Mouse (Mus musculus) CD4-positive, CD25-positive, alpha-beta regulatory T cell, adult 4 months (primary cell): ENCODE measurements around the gene Pxylp1. TPM values are rescaled to one million over a fixed set of nuclear protein-coding genes. Genes with fewer than 3 reads are reported as not detected.

Experiments
- ATAC-seq: one replicate; pipeline ENCODE4 v1.8.0; 2017
- polyA plus RNA-seq, 2 experiments: library from polyadenylated mRNA; unstranded; fragments of 100-300 nt; shearing (Covaris generic); gene quantifications; one replicate each; pipeline ENCODE4 v1.2.1; 2017

Pxylp1 gene
- polyA plus RNA-seq, 2 experiments from 2014 or later = 9.4 to 12.0 TPM

GRCm38 (mm10) chr9:96890756-96891155 is 1.7 kb downstream of the Pxylp1 start:
- no peak for ATAC-seq

GRCm38 (mm10) chr9:96890266-96890665 is 2.2 kb downstream of the Pxylp1 start:
- no peak for ATAC-seq

- peak; percentile 90 for ATAC-seq
These were observed 3.0 kb downstream of the Pxylp1 start for GRCm38 (mm10) chr9:96889345-96890021.

GRCm38 (mm10) chr9:96888742-96889344 is 3.6 kb downstream of the Pxylp1 start:
- peak; percentile 1 for ATAC-seq

- ATAC-seq = no peak
These were observed 4.5 kb downstream of the Pxylp1 start for GRCm38 (mm10) chr9:96887954-96888353.

GRCm38 (mm10) chr9:96887492-96887891 is 5.0 kb downstream of the Pxylp1 start:
- no peak for ATAC-seq

GRCm38 (mm10) chr9:96885781-96886180 is 6.7 kb downstream of the Pxylp1 start:
- no peak for ATAC-seq

- no peak for ATAC-seq
These were observed 9.8 kb downstream of the Pxylp1 start for GRCm38 (mm10) chr9:96882496-96883265.

GRCm38 (mm10) chr9:96881901-96882300 is 10.6 kb downstream of the Pxylp1 start:
- ATAC-seq = no peak

GRCm38 (mm10) chr9:96879024-96879423 is 13.4 kb downstream of the Pxylp1 start:
- ATAC-seq = no peak

- no peak for ATAC-seq
These were observed 14.0 kb downstream of the Pxylp1 start for GRCm38 (mm10) chr9:96878464-96878863.

GRCm38 (mm10) chr9:96875704-96876103 is 16.8 kb downstream of the Pxylp1 start:
- ATAC-seq = no peak

GRCm38 (mm10) chr9:96873082-96873481 is 19.4 kb downstream of the Pxylp1 start:
- no peak for ATAC-seq

GRCm38 (mm10) chr9:96870104-96870503 is 22.4 kb downstream of the Pxylp1 start:
- no peak for ATAC-seq

- no peak for ATAC-seq
These were observed 22.9 kb downstream of the Pxylp1 start for GRCm38 (mm10) chr9:96869542-96869941.

- ATAC-seq = no peak
These were observed 23.9 kb downstream of the Pxylp1 start for GRCm38 (mm10) chr9:96868546-96868945.

- ATAC-seq = no peak
These were observed 25.3 kb downstream of the Pxylp1 start for GRCm38 (mm10) chr9:96867165-96867564.

- no peak for ATAC-seq
These were observed 26.3 kb downstream of the Pxylp1 start for GRCm38 (mm10) chr9:96866196-96866595.

- no peak for ATAC-seq
These were observed 26.9 kb downstream of the Pxylp1 start for GRCm38 (mm10) chr9:96865473-96866050.

GRCm38 (mm10) chr9:96863539-96863938 is 28.9 kb downstream of the Pxylp1 start:
- no peak for ATAC-seq

- ATAC-seq = no peak
These were observed 29.6 kb downstream of the Pxylp1 start for GRCm38 (mm10) chr9:96862836-96863235.

GRCm38 (mm10) chr9:96861092-96861487 is 31.4 kb downstream of the Pxylp1 start:
- no peak for ATAC-seq

GRCm38 (mm10) chr9:96860380-96861091 is 31.9 kb downstream of the Pxylp1 start:
- no peak for ATAC-seq
